9 mouse cellular contexts compared by ENCODE assay signal in the genomic region with DNA sequence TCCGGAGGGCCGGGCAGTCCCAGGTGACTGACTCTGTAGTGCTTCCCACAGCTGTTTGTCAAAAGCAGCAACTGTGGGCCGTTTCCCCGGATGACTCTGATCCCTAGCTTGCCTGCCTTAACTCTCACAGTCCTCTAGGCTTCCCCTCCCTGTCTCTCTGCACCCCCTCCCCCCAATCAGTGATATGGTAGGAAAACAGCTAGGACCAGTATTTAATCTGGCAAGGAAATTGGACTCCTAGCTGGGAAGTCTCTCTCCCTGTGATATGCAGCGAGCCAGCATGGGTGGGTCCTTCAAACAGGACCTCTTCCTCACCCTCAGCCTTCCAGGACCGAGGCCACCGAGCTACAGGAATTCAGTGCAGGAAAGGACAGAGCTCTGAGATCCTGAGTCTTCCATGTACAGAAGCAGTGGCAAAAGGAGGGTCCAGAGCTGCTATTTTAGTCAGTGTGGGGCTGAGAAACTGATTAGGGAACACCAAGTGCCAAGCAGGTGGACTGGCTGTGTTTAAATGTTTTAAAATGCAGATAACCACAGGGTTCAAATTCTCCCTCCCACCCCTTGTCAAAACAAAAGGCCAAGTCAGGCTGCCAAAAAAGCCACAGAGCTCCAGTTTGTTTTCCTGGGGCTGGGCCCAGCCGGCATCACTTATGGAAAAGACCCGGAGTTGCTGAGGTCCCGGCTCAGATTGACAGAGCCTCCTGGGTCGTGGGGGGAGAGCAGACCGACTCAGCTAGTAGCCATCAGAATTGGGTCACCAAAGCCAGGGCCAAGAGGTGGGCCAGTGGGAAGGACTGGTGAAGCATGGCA. TPM values are rescaled to one million over a fixed set of nuclear protein-coding genes. Genes with fewer than 3 reads are reported as not detected.
DNase-seq lines count a peak whose midpoint lies in the region; ATAC-seq lines count a peak whose summit lies in the region.
"Had no signal": no experiment of that assay in that cellular context is flagged by ENCODE, and none has a peak within 500 bp of the region (broad histone marks: within the 10 kb centered on the region; RNA-seq: fewer than 3 reads in every experiment).

No protein-coding gene starts in this region.

- peaks cover 9% of the 10 kb centered on the region for H3K36me3 ChIP-seq in forebrain, embryonic 14.5 days (ENCODE audit: control insufficient read depth, insufficient read depth, low read length)
- H3K36me3 ChIP-seq in hindbrain, embryonic 10.5 days: peaks cover 54% of the 10 kb centered on the region
- peaks cover 51% of the 10 kb centered on the region for H3K36me3 ChIP-seq in liver, embryonic 12.5 days

- DNase-seq in right cerebral cortex, postnatal 10 days (ENCODE audit: low spot score in 2 of 2): peak; percentile 69 to 71
- no peak for DNase-seq in right cerebral cortex, adult 2 months (ENCODE audit: low spot score in 2 of 2)
- peak; percentile 66 for DNase-seq in forebrain, embryonic 14.5 days (ENCODE audit: low spot score)
- DNase-seq in hindbrain, embryonic 10.5 days (ENCODE audit: low spot score): peak; percentile 40
- peak; percentile 54 for DNase-seq in ovary, postnatal 36 days (ENCODE audit: low spot score)
- DNase-seq in spleen, adult 18-20 months: no peak
- no peak for DNase-seq in frontal cortex, postnatal 25 days (ENCODE audit: low spot score in 2 of 2)

- peaks cover 26% of the 10 kb centered on the region; the same call in 1 of the 2 replicates for H3K4me1 ChIP-seq in forebrain, embryonic 14.5 days (ENCODE audit: control insufficient read depth, insufficient read depth, low read length)
- H3K4me1 ChIP-seq in hindbrain, embryonic 10.5 days (replicated peaks): peaks cover 69% of the 10 kb centered on the region
- H3K4me1 ChIP-seq in liver, embryonic 12.5 days: peaks cover 69% of the 10 kb centered on the region

- H3K4me3 ChIP-seq in forebrain, embryonic 14.5 days (ENCODE audit: low read depth, low read length): no peak overlapping the region
- H3K4me3 ChIP-seq in hindbrain, embryonic 10.5 days: no peak overlapping the region
- H3K4me3 ChIP-seq in liver, embryonic 12.5 days: no peak overlapping the region
- H3K4me3 ChIP-seq: megakaryocyte, embryonic 14.5 days had no signal

- peak; percentile 40; the same call in 1 of the 2 replicates for ATAC-seq in forebrain, embryonic 14.5 days
- ATAC-seq in liver, embryonic 12.5 days: no peak; the same call in 1 of the 2 replicates

- H3K9ac ChIP-seq in forebrain, embryonic 14.5 days (ENCODE audit: low read length): no peak overlapping the region
- no peak overlapping the region for H3K9ac ChIP-seq in liver, embryonic 12.5 days

- H3K27me3 ChIP-seq in forebrain, embryonic 14.5 days (replicated peaks; ENCODE audit: control insufficient read depth, insufficient read depth, low read length): no peaks in the 10 kb centered on the region
- no peaks in the 10 kb centered on the region for H3K27me3 ChIP-seq in hindbrain, embryonic 10.5 days (ENCODE audit: insufficient read depth, poor library complexity, severe bottlenecking)
- no peaks in the 10 kb centered on the region for H3K27me3 ChIP-seq in liver, embryonic 12.5 days (replicated peaks)
- H3K27me3 ChIP-seq: megakaryocyte, embryonic 14.5 days had no signal

- peak overlapping the region; percentile 15; the same call in 1 of the 2 replicates for H3K27ac ChIP-seq in forebrain, embryonic 14.5 days (ENCODE audit: low read depth, low read length)
- peak overlapping the region; percentile 75 for H3K27ac ChIP-seq in hindbrain, embryonic 10.5 days
- H3K27ac ChIP-seq in liver, embryonic 12.5 days: peak overlapping the region; percentile 36; the same call in 1 of the 2 replicates

- no peaks in the 10 kb centered on the region for H3K9me3 ChIP-seq in forebrain, embryonic 14.5 days (replicated peaks; ENCODE audit: control insufficient read depth, low read length)
- H3K9me3 ChIP-seq in hindbrain, embryonic 10.5 days: no peaks in the 10 kb centered on the region
- H3K9me3 ChIP-seq in liver, embryonic 12.5 days (replicated peaks): no peaks in the 10 kb centered on the region
- H3K9me3 ChIP-seq: megakaryocyte, embryonic 14.5 days had no signal

- WGBS in forebrain, embryonic 14.5 days: 36% methylated on average over 12 of the region's 12 CpGs
- WGBS in hindbrain, embryonic 10.5 days: 25% methylated on average over 12 of the region's 12 CpGs
- 69% methylated on average over 12 of the region's 12 CpGs for WGBS in liver, embryonic 12.5 days (ENCODE audit: insufficient replicate concordance)

- no peak overlapping the region for H3K4me2 ChIP-seq in forebrain, embryonic 14.5 days (ENCODE audit: low read length)
- H3K4me2 ChIP-seq in liver, embryonic 12.5 days: no peak overlapping the region

RNA-seq across cellular contexts. Expression of gene Cyp17a1, which starts 28.0 kb away (rescaled TPM):
- not detected in 2 replicates for polyA plus RNA-seq in forebrain, embryonic 14.5 days (2014; fragmentation: Nextera tagmentation; extraction: Ambion mirVana)
- not detected in 2 replicates for polyA plus RNA-seq in hindbrain, embryonic 10.5 days (2016; fragmentation: Nextera tagmentation; extraction: Ambion mirVana)
- polyA plus RNA-seq in liver, embryonic 12.5 days (2016; fragmentation: Nextera tagmentation; extraction: Ambion mirVana): 0.06 TPM in 1 of 2 replicates, not detected in the other

RNA-seq across cellular contexts. Expression of gene Borcs7, which starts 44.7 kb away (rescaled TPM):
- polyA plus RNA-seq in forebrain, embryonic 14.5 days (2014; fragmentation: Nextera tagmentation; extraction: Ambion mirVana): 10.5 and 12.5 TPM in 2 replicates
- 14.4 and 15.7 TPM in 2 replicates for polyA plus RNA-seq in hindbrain, embryonic 10.5 days (2016; fragmentation: Nextera tagmentation; extraction: Ambion mirVana)
- polyA plus RNA-seq in liver, embryonic 12.5 days (2016; fragmentation: Nextera tagmentation; extraction: Ambion mirVana): 7.4 and 7.7 TPM in 2 replicates

RNA-seq across cellular contexts. Expression of gene Wbp1l, which starts 46.1 kb away (rescaled TPM):
- polyA plus RNA-seq in forebrain, embryonic 14.5 days (2014; fragmentation: Nextera tagmentation; extraction: Ambion mirVana): 23.6 and 25.5 TPM in 2 replicates
- 48.2 and 54.4 TPM in 2 replicates for polyA plus RNA-seq in hindbrain, embryonic 10.5 days (2016; fragmentation: Nextera tagmentation; extraction: Ambion mirVana)
- 24.4 and 24.9 TPM in 2 replicates for polyA plus RNA-seq in liver, embryonic 12.5 days (2016; fragmentation: Nextera tagmentation; extraction: Ambion mirVana)

Comparison
In these comparisons a context has a peak if more than half of its experiments do, and no peak if none do; other contexts are left out.
1. DNase-seq: peak in right cerebral cortex, postnatal 10 days (2 of 2), forebrain, embryonic 14.5 days (single experiment), hindbrain, embryonic 10.5 days (single experiment) and ovary, postnatal 36 days (single experiment); none in right cerebral cortex, adult 2 months (0 of 2), spleen, adult 18-20 months (0 of 2) and frontal cortex, postnatal 25 days (0 of 2).
2. H3K27ac ChIP-seq: peak in every context shown above with its lines; median percentile 75 in hindbrain, embryonic 10.5 days; 36 in liver, embryonic 12.5 days; 15 in forebrain, embryonic 14.5 days.